ENCODE assay signal across 8 mouse cellular contexts in genomic region chr11:3162236-3162897, GRCm38 (mm10). TPM values are rescaled to one million over a fixed set of nuclear protein-coding genes. Genes with fewer than 3 reads are reported as not detected.
DNase-seq lines count a peak whose midpoint lies in the region; ATAC-seq and TF ChIP-seq lines count a peak whose summit lies in the region.
"Not testable (repeated sequence)": the region's sequence is repeated elsewhere in the genome, so short reads cannot be mapped to it uniquely, and the experiment has no call there.

No protein-coding gene starts in this region.

- not testable (repeated sequence) for H3K36me3 ChIP-seq in liver, embryonic 14.5 days (replicated peaks; ENCODE audit: control insufficient read depth, insufficient read depth, low read depth); stomach, embryonic 15.5 days

- not testable (repeated sequence) for H3K4me1 ChIP-seq in liver, embryonic 14.5 days (replicated peaks; ENCODE audit: control insufficient read depth in 2 of 2, insufficient read depth in 2 of 2, low read length in 1 of 2); stomach, embryonic 15.5 days

- peak; percentile 17 for ATAC-seq in liver, embryonic 14.5 days (ENCODE audit: insufficient read depth)
- ATAC-seq in monocyte, adult 5-6 weeks (replicated peaks; ENCODE audit: insufficient number of reproducible peaks, low FRiP score, low TSS enrichment, poor library complexity, severe bottlenecking), result 0 out of 2 replicates have a peak, but pooled peaks have one; percentile 7
- ATAC-seq in stomach, embryonic 15.5 days (ENCODE audit: insufficient read depth, low FRiP score, low read depth), result peak; percentile 41

- not testable (repeated sequence) for H3K4me3 ChIP-seq in liver, embryonic 14.5 days (ENCODE audit: insufficient read depth in 1 of 2, low read depth in 2 of 2, low read length in 2 of 2); stomach, embryonic 15.5 days (replicated peaks)

- WGBS in liver, embryonic 14.5 days (ENCODE audit: insufficient replicate concordance), result 44% methylated on average over 5 of the region's 5 CpGs
- WGBS in stomach, embryonic 15.5 days, result 63% methylated on average over 5 of the region's 5 CpGs

- not testable (repeated sequence) for H3K4me2 ChIP-seq in liver, embryonic 14.5 days (ENCODE audit: low read depth); stomach, embryonic 15.5 days

- H3K9me3 ChIP-seq in liver, embryonic 14.5 days (ENCODE audit: control insufficient read depth, low read length); stomach, embryonic 15.5 days: not testable (repeated sequence)

- TF ChIP-seq CTCF in liver, embryonic 14.5 days (IDR thresholded peaks at IDR 0.05; ENCODE audit: low read depth), result not testable (repeated sequence)

- DNase-seq in B cell, adult 2 months, result peak; percentile 59 to 62
- peak; percentile 38 to 40 for DNase-seq in cerebellum, postnatal 14 days
- peak; percentile 74 for DNase-seq in gastrocnemius, adult 18-20 months (ENCODE audit: low spot score)
- peak; percentile 62 for DNase-seq in heart, postnatal 4 days
- DNase-seq in kidney, postnatal 25 days, result peak; percentile 63 to 83
- not testable (repeated sequence) for DNase-seq in liver, embryonic 14.5 days (ENCODE audit: low read depth in 3 of 3, low spot score in 3 of 3)

- H3K9ac ChIP-seq in liver, embryonic 14.5 days (replicated peaks); stomach, embryonic 15.5 days: not testable (repeated sequence)

- not testable (repeated sequence) for H3K27me3 ChIP-seq in liver, embryonic 14.5 days (ENCODE audit: control insufficient read depth, insufficient read depth, low read length); stomach, embryonic 15.5 days (replicated peaks)

- H3K27ac ChIP-seq in liver, embryonic 14.5 days; stomach, embryonic 15.5 days: not testable (repeated sequence)

- not testable (repeated sequence) for TF ChIP-seq EP300 in liver, embryonic 14.5 days (IDR thresholded peaks at IDR 0.05; ENCODE audit: low read depth)

RNA-seq across cellular contexts. Expression of gene Sfi1, which starts 30.9 kb away (rescaled TPM):
- 10 to 100 TPM in 1 of 2 experiments, 1 to 10 TPM in 1; 9.8 to 12.4 TPM for total RNA-seq in gastrocnemius, adult 18-20 months (2021)
- 10 to 100 TPM; 25.2 TPM for total RNA-seq in heart, postnatal 4 days (2021)
- 4.3 and 5.4 TPM in 2 replicates for polyA plus RNA-seq in liver, embryonic 14.5 days (2012; rRNA removed)
- 1.7 and 2.4 TPM in 2 replicates for polyA plus RNA-seq in liver, embryonic 14.5 days (2014; fragmentation: Nextera tagmentation; extraction: Ambion mirVana)
- 30.9 to 63.3 TPM (median 32.0 TPM) in 3 replicates for total RNA-seq in monocyte, adult 5-6 weeks (2017)
- 14.4 and 16.4 TPM in 2 replicates for polyA plus RNA-seq in stomach, embryonic 15.5 days (2015; fragmentation: Nextera tagmentation; extraction: Ambion mirVana)

RNA-seq across cellular contexts. Expression of gene Eif4enif1, which starts 39.8 kb away (rescaled TPM):
- total RNA-seq in gastrocnemius, adult 18-20 months (2021), result 10 to 100 TPM; 32.9 to 38.2 TPM
- 10 to 100 TPM; 62.0 to 64.2 TPM for total RNA-seq in heart, postnatal 4 days (2021)
- 33.2 and 35.9 TPM in 2 replicates for polyA plus RNA-seq in liver, embryonic 14.5 days (2012; rRNA removed)
- polyA plus RNA-seq in liver, embryonic 14.5 days (2014; fragmentation: Nextera tagmentation; extraction: Ambion mirVana), result 20.9 and 22.3 TPM in 2 replicates
- total RNA-seq in monocyte, adult 5-6 weeks (2017), result 63.9 to 84.5 TPM (median 83.3 TPM) in 3 replicates
- polyA plus RNA-seq in stomach, embryonic 15.5 days (2015; fragmentation: Nextera tagmentation; extraction: Ambion mirVana), result 44.9 and 55.7 TPM in 2 replicates
